Mouse (Mus musculus) B cell, adult 67 days (primary cell): Measurements from ENCODE around the gene Sod3. TPM values are rescaled to one million over a fixed set of nuclear protein-coding genes. Genes with fewer than 3 reads are reported as not detected.

Experiments
- total RNA-seq, 2 experiments: library from RNA; stranded (reverse); gene quantifications; 4 replicates each; pipeline ENCODE4 v1.2.4; 2023

The Sod3 gene
- total RNA-seq: not detected

DNA sequence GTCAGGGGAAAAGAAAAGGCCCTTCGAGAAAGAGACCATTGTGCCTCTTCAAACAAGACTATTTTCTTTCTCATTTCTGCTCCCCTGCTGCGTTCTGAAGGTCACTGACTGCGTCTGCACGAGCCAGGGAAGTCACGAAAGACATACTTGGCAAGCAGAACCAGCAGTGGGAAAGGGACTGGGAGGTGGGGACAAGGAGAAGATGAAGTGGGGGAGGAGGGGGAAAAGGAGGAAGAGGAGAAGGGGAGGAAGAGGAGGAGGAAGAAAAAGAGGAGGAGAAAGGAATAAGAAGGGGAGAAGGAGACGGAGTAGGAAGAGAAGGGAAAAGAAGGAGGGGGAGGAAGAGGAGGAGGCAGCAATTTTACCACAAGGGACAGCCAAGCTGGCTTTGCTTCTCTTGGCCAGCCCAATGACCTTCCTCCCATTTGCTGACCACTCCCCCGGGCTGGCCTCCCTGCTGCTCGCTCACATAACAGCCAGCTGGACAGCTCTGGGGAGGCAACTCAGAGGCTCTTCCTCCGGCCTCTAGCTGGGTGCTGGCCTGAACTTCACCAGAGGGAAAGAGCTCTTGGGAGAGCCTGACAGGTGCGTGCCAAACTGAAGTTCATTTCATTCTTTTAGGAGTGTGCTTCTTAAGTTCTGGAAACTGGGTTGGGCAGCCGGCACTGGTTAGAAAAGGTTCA is at the start of gene Sod3:
Sod3 (plus strand) TSS at position 324 of the 683 bp plus-strand sequence.

Other genes starting within 250 kb of the Sod3 start
- 100 to 1,000 TPM; 253 to 259 TPM for gene Dhx15, start 173.3 kb upstream of the Sod3 start, total RNA-seq
- not detected for gene Ccdc149, start 107.7 kb downstream of the Sod3 start, total RNA-seq
- not detected for gene Lgi2, start 202.7 kb downstream of the Sod3 start, total RNA-seq